Mouse (Mus musculus): ENCODE results near the gene Itprid1.

Gene Itprid1

GRCm38 (mm10) chr6:55836650-55837320 is at the start of gene Itprid1:
TSS of gene Itprid1 (plus strand) at chr6:55836895.
- no peak for DNase-seq (ENCODE audit: low read depth, low spot score)

GRCm38 (mm10) chr6:55789557-55789956 is 47.1 kb upstream of the Itprid1 start:
- no peak for DNase-seq (ENCODE audit: low read depth, low spot score)

GRCm38 (mm10) chr6:55791852-55792496 is 44.7 kb upstream of the Itprid1 start:
- peak; percentile 76 for DNase-seq (ENCODE audit: low read depth, low spot score)

GRCm38 (mm10) chr6:55792536-55792935 is 44.2 kb upstream of the Itprid1 start:
- no peak for DNase-seq (ENCODE audit: low read depth, low spot score)

GRCm38 (mm10) chr6:55802686-55803085 is 34.0 kb upstream of the Itprid1 start:
- DNase-seq (ENCODE audit: low read depth, low spot score) = no peak

- no peak for DNase-seq (ENCODE audit: low read depth, low spot score)
Observed at GRCm38 (mm10) chr6:55803357-55803756, 33.3 kb upstream of the Itprid1 start.

- DNase-seq (ENCODE audit: low read depth, low spot score) = peak; percentile 60
Observed at GRCm38 (mm10) chr6:55803991-55804680, 32.6 kb upstream of the Itprid1 start.

- no peak for DNase-seq (ENCODE audit: low read depth, low spot score)
Observed at GRCm38 (mm10) chr6:55804681-55805000, 32.1 kb upstream of the Itprid1 start.

GRCm38 (mm10) chr6:55805291-55806137 is 31.2 kb upstream of the Itprid1 start:
- DNase-seq (ENCODE audit: low read depth, low spot score) = no peak

GRCm38 (mm10) chr6:55806537-55806936 is 30.2 kb upstream of the Itprid1 start:
- no peak for DNase-seq (ENCODE audit: low read depth, low spot score)

GRCm38 (mm10) chr6:55808692-55809091 is 28.0 kb upstream of the Itprid1 start:
- no peak for DNase-seq (ENCODE audit: low read depth, low spot score)

- no peak for DNase-seq (ENCODE audit: low read depth, low spot score)
Observed at GRCm38 (mm10) chr6:55811153-55811552, 25.5 kb upstream of the Itprid1 start.

- DNase-seq (ENCODE audit: low read depth, low spot score) = peak; percentile 14
Observed at GRCm38 (mm10) chr6:55812353-55812752, 24.3 kb upstream of the Itprid1 start.

- DNase-seq (ENCODE audit: low read depth, low spot score) = no peak
Observed at GRCm38 (mm10) chr6:55814184-55814926, 22.3 kb upstream of the Itprid1 start.

GRCm38 (mm10) chr6:55816911-55817310 is 19.8 kb upstream of the Itprid1 start:
- DNase-seq (ENCODE audit: low read depth, low spot score) = no peak

GRCm38 (mm10) chr6:55829722-55830121 is 7.0 kb upstream of the Itprid1 start:
- DNase-seq (ENCODE audit: low read depth, low spot score) = no peak

GRCm38 (mm10) chr6:55852589-55852988 is 15.9 kb downstream of the Itprid1 start:
- DNase-seq (ENCODE audit: low read depth, low spot score) = no peak

GRCm38 (mm10) chr6:55856085-55856484 is 19.4 kb downstream of the Itprid1 start:
- no peak for DNase-seq (ENCODE audit: low read depth, low spot score)

GRCm38 (mm10) chr6:55865206-55865605 is 28.5 kb downstream of the Itprid1 start:
- DNase-seq (ENCODE audit: low read depth, low spot score) = no peak

GRCm38 (mm10) chr6:55879356-55879960 is 42.8 kb downstream of the Itprid1 start:
- no peak for DNase-seq (ENCODE audit: low read depth, low spot score)

GRCm38 (mm10) chr6:55880886-55881285 is 44.2 kb downstream of the Itprid1 start:
- peak; percentile 59 for DNase-seq (ENCODE audit: low read depth, low spot score)
